Mouse (Mus musculus): ENCODE data around the gene Notch1. TPM values are rescaled to one million over a fixed set of nuclear protein-coding genes. Genes with fewer than 3 reads are reported as not detected.

Notch1 gene
- polyA plus RNA-seq, 1 experiment = 16.3 TPM

GRCm38 (mm10) chr2:26480911-26481310 lies 35.6 kb downstream of the Notch1 start:
- H3K4me3 ChIP-seq = no peak overlapping the region
- TF ChIP-seq POLR2A (IDR thresholded peaks at IDR 0.05; ENCODE audit: insufficient read length, low read depth) = no peak
- no peak for TF ChIP-seq TCF12 (IDR thresholded peaks at IDR 0.05; ENCODE audit: insufficient read depth, poor library complexity, severe bottlenecking)
- no peak for TF ChIP-seq SRF (IDR thresholded peaks at IDR 0.05; ENCODE audit: control insufficient read depth, insufficient read length, low read depth)
- no peak for TF ChIP-seq MYOG (IDR thresholded peaks at IDR 0.05; ENCODE audit: control insufficient read depth in 1 of 3, insufficient read depth in 1 of 3, insufficient read length in 2 of 3, low read depth in 2 of 3)
- TF ChIP-seq REST (IDR thresholded peaks at IDR 0.05; ENCODE audit: insufficient read depth, insufficient read length) = no peak
- no peak for TF ChIP-seq POLR2AphosphoS2 (IDR thresholded peaks at IDR 0.05; ENCODE audit: insufficient read length, low read depth)
- no peak for TF ChIP-seq MYOD1 (IDR thresholded peaks at IDR 0.05; ENCODE audit: control insufficient read depth in 1 of 3, insufficient read length in 2 of 3, low read depth in 2 of 3)
- no peak for TF ChIP-seq E2F4 (IDR thresholded peaks at IDR 0.05; ENCODE audit: insufficient read depth)
- TF ChIP-seq CEBPB (IDR thresholded peaks at IDR 0.05; ENCODE audit: insufficient read depth, poor library complexity, severe bottlenecking) = no peak
- no peak for TF ChIP-seq TCF3 (IDR thresholded peaks at IDR 0.05; ENCODE audit: insufficient read length, low read depth)
- no peak for TF ChIP-seq MAX (IDR thresholded peaks at IDR 0.05; ENCODE audit: low read depth)
- TF ChIP-seq USF1 (IDR thresholded peaks at IDR 0.05; ENCODE audit: low read depth) = no peak
- H3K4me2 ChIP-seq (ENCODE audit: low read depth) = no peak overlapping the region
- H3ac ChIP-seq (ENCODE audit: control insufficient read depth, insufficient read length) = no peak overlapping the region
- no peaks in the 10 kb centered on the region for H3K27me3 ChIP-seq (ENCODE audit: control insufficient read depth, insufficient read depth, insufficient read length)
- H3K79me2 ChIP-seq (ENCODE audit: control insufficient read depth, insufficient read depth) = peaks cover 18% of the 10 kb centered on the region
- peaks cover 42% of the 10 kb centered on the region for H3K36me3 ChIP-seq (ENCODE audit: control insufficient read depth, insufficient read depth)

- Histone ChIP-seq H3K4me3 (no peak overlapping the region), H3K36me3 (ENCODE audit: control insufficient read depth, insufficient read depth) (peaks cover 42% of the 10 kb centered on the region), H3K27me3 (ENCODE audit: control insufficient read depth, insufficient read depth, insufficient read length) (no peaks in the 10 kb centered on the region), H3ac (ENCODE audit: control insufficient read depth, insufficient read length) (no peak overlapping the region), H3K79me2 (ENCODE audit: control insufficient read depth, insufficient read depth) (peaks cover 1% of the 10 kb centered on the region), H3K4me2 (ENCODE audit: low read depth) (no peak overlapping the region)
- no peak for TF ChIP-seq TCF12 (IDR thresholded peaks at IDR 0.05; ENCODE audit: insufficient read depth, poor library complexity, severe bottlenecking)
- no peak for TF ChIP-seq POLR2A (IDR thresholded peaks at IDR 0.05; ENCODE audit: insufficient read length, low read depth)
- TF ChIP-seq SRF (IDR thresholded peaks at IDR 0.05; ENCODE audit: control insufficient read depth, insufficient read length, low read depth) = no peak
Observed at GRCm38 (mm10) chr2:26478685-26479205, 37.7 kb downstream of the Notch1 start.

- Histone ChIP-seq H3ac (ENCODE audit: control insufficient read depth, insufficient read length) (no peak overlapping the region), H3K4me3 (no peak overlapping the region), H3K36me3 (ENCODE audit: control insufficient read depth, insufficient read depth) (peaks cover 48% of the 10 kb centered on the region), H3K4me2 (ENCODE audit: low read depth) (no peak overlapping the region), H3K79me2 (ENCODE audit: control insufficient read depth, insufficient read depth) (no peaks in the 10 kb centered on the region), H3K27me3 (ENCODE audit: control insufficient read depth, insufficient read depth, insufficient read length) (no peaks in the 10 kb centered on the region)
- TF ChIP-seq MYOG (IDR thresholded peaks at IDR 0.05; ENCODE audit: control insufficient read depth in 1 of 3, insufficient read depth in 1 of 3, insufficient read length in 2 of 3, low read depth in 2 of 3) = no peak
- no peak for TF ChIP-seq REST (IDR thresholded peaks at IDR 0.05; ENCODE audit: insufficient read depth, insufficient read length)
- no peak for TF ChIP-seq E2F4 (IDR thresholded peaks at IDR 0.05; ENCODE audit: insufficient read depth)
- TF ChIP-seq SRF (IDR thresholded peaks at IDR 0.05; ENCODE audit: control insufficient read depth, insufficient read length, low read depth) = no peak
- no peak for TF ChIP-seq MAX (IDR thresholded peaks at IDR 0.05; ENCODE audit: low read depth)
- TF ChIP-seq MYOD1 (IDR thresholded peaks at IDR 0.05; ENCODE audit: control insufficient read depth in 1 of 3, insufficient read length in 2 of 3, low read depth in 2 of 3) = no peak
- TF ChIP-seq TCF12 (IDR thresholded peaks at IDR 0.05; ENCODE audit: insufficient read depth, poor library complexity, severe bottlenecking) = no peak
- no peak for TF ChIP-seq POLR2A (IDR thresholded peaks at IDR 0.05; ENCODE audit: insufficient read length, low read depth)
- TF ChIP-seq POLR2AphosphoS2 (IDR thresholded peaks at IDR 0.05; ENCODE audit: insufficient read length, low read depth) = no peak
- no peak for TF ChIP-seq CEBPB (IDR thresholded peaks at IDR 0.05; ENCODE audit: insufficient read depth, poor library complexity, severe bottlenecking)
- TF ChIP-seq USF1 (IDR thresholded peaks at IDR 0.05; ENCODE audit: low read depth) = no peak
- no peak for TF ChIP-seq TCF3 (IDR thresholded peaks at IDR 0.05; ENCODE audit: insufficient read length, low read depth)
Observed at GRCm38 (mm10) chr2:26477911-26478310, 38.6 kb downstream of the Notch1 start.

- TF ChIP-seq REST (IDR thresholded peaks at IDR 0.05; ENCODE audit: insufficient read depth, insufficient read length) (no peak), CEBPB (IDR thresholded peaks at IDR 0.05; ENCODE audit: insufficient read depth, poor library complexity, severe bottlenecking) (no peak), TCF3 (IDR thresholded peaks at IDR 0.05; ENCODE audit: insufficient read length, low read depth) (no peak), MAX (IDR thresholded peaks at IDR 0.05; ENCODE audit: low read depth) (no peak), MYOD1 (IDR thresholded peaks at IDR 0.05; ENCODE audit: control insufficient read depth in 1 of 3, insufficient read length in 2 of 3, low read depth in 2 of 3) (no peak), TCF12 (IDR thresholded peaks at IDR 0.05; ENCODE audit: insufficient read depth, poor library complexity, severe bottlenecking) (no peak), USF1 (IDR thresholded peaks at IDR 0.05; ENCODE audit: low read depth) (no peak), POLR2A (IDR thresholded peaks at IDR 0.05; ENCODE audit: insufficient read length, low read depth) (no peak), MYOG (IDR thresholded peaks at IDR 0.05; ENCODE audit: control insufficient read depth in 1 of 3, insufficient read depth in 1 of 3, insufficient read length in 2 of 3, low read depth in 2 of 3) (no peak), POLR2AphosphoS2 (IDR thresholded peaks at IDR 0.05; ENCODE audit: insufficient read length, low read depth) (no peak), SRF (IDR thresholded peaks at IDR 0.05; ENCODE audit: control insufficient read depth, insufficient read length, low read depth) (no peak), E2F4 (IDR thresholded peaks at IDR 0.05; ENCODE audit: insufficient read depth) (no peak)
- Histone ChIP-seq H3K4me3 (no peak overlapping the region), H3K4me2 (ENCODE audit: low read depth) (no peak overlapping the region)
Observed at GRCm38 (mm10) chr2:26475505-26476430, 40.7 kb downstream of the Notch1 start.

More at GRCm38 (mm10) chr2:26475505-26476430, 40.7 kb downstream of the Notch1 start:
- peaks cover 55% of the 10 kb centered on the region for H3K36me3 ChIP-seq (ENCODE audit: control insufficient read depth, insufficient read depth)
- no peaks in the 10 kb centered on the region for H3K79me2 ChIP-seq (ENCODE audit: control insufficient read depth, insufficient read depth)
- H3K27me3 ChIP-seq (ENCODE audit: control insufficient read depth, insufficient read depth, insufficient read length) = no peaks in the 10 kb centered on the region
- H3ac ChIP-seq (ENCODE audit: control insufficient read depth, insufficient read length) = no peak overlapping the region
